Mouse (Mus musculus): Measurements from ENCODE around the gene B430306N03Rik. TPM values are rescaled to one million over a fixed set of nuclear protein-coding genes. Genes with fewer than 3 reads are reported as not detected.

The B430306N03Rik gene
- polyA plus RNA-seq, 1 experiment from 2014 or later, result 0.39 TPM

DNA sequence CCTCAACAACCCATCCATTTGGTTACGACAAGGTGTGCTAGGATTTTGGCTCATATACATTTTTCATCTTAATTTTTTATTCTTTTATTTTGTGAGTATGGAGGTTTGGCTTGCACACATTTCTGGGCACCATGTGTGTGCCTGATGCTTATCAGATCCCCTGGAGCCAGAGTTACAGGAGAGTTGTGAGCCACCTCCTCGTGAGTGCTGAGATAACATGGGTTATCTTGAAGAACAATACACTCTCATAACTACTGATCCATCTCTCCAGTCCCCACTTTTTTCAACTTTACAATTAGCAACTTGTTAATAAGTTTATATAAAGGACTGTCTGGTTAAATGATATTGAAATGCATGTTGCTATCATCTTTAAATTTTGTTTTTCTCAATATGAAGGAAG lies 5.3 kb downstream of the B430306N03Rik start:
- H3K27ac ChIP-seq, result no peak overlapping the region
- no peak for ATAC-seq (replicated peaks; ENCODE audit: low FRiP score)
- no peaks in the 10 kb centered on the region for H3K27me3 ChIP-seq
- no peaks in the 10 kb centered on the region for H3K4me1 ChIP-seq
- 81% methylated on average over 2 of the region's 2 CpGs for WGBS
- no peak overlapping the region for H3K4me2 ChIP-seq
- H3K36me3 ChIP-seq, result no peaks in the 10 kb centered on the region
- no peak overlapping the region for H3K9ac ChIP-seq
- H3K9me3 ChIP-seq (replicated peaks), result no peaks in the 10 kb centered on the region
- no peak overlapping the region for H3K4me3 ChIP-seq (replicated peaks)

DNA sequence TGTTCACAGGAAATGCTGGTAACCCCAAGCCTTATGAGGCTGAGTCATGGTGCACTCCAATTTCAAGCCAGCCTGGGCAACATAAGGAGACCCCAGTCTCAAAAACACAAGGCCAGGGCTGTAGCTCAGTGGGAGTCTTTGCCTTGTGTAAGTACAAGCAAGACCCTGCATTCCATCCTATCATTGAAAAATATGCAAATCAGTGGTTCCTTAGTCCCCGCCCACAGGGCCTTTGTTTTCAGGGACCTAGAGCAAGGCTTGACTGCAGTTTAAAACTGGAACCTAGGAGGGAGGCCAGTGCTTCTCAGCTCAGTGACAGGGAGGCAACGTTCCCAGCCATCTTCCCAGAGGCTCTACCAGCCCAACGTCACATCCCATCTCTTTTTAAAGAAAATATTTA lies 7.3 kb downstream of the B430306N03Rik start:
- WGBS, result 74% methylated on average over 3 of the region's 3 CpGs
- ATAC-seq (replicated peaks; ENCODE audit: low FRiP score), result no peak
- Histone ChIP-seq H3K9me3 (replicated peaks) (no peaks in the 10 kb centered on the region), H3K4me2 (no peak overlapping the region), H3K27me3 (no peaks in the 10 kb centered on the region), H3K27ac (no peak overlapping the region), H3K9ac (no peak overlapping the region), H3K4me1 (no peaks in the 10 kb centered on the region), H3K36me3 (no peaks in the 10 kb centered on the region), H3K4me3 (replicated peaks) (no peak overlapping the region)

DNA sequence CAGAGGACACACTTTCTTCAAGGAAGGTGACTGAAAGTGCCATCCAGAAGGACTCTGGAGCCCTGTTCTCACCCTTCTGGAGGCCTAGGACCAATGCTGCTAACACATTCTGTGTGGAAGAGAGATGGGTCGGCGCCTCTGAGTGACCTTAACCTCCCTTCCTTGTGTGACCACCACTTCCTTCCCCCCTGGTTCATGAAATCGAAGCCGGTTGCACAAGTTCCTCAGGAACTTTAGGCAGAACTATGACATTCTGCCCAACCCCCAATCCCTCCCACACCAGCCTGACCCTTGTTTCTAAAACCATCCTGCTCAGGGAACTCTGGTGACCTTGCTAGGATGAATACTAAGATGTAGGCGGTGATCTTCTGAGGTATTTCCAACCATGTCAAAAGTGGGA lies 8.3 kb downstream of the B430306N03Rik start:
- Histone ChIP-seq H3K36me3 (no peaks in the 10 kb centered on the region), H3K4me3 (replicated peaks) (no peak overlapping the region), H3K4me1 (no peaks in the 10 kb centered on the region), H3K9me3 (replicated peaks) (no peaks in the 10 kb centered on the region), H3K4me2 (no peak overlapping the region), H3K27me3 (no peaks in the 10 kb centered on the region), H3K27ac (no peak overlapping the region), H3K9ac (no peak overlapping the region)
- ATAC-seq (replicated peaks; ENCODE audit: low FRiP score), result no peak
- WGBS, result 74% methylated on average over 5 of the region's 5 CpGs

DNA sequence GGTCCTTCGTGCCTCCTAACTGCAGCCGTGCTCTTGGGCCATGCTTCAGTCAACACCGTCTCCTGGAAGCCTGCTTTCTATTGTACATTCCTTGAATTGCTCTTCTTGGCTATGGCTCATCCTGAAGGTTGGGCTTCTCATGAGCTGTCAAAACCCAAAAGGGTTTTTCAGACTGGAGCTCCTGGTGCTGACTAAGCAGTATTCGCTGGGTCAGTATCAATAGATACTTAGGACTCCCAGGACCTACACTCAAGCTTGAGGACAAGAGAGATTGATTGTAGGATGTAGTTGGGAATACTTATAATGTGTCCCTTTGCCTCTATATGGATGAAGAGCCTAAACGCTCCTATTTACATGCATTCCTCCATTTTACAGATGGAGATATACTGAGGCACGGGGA lies 9.2 kb downstream of the B430306N03Rik start:
- no peaks in the 10 kb centered on the region for H3K27me3 ChIP-seq
- H3K4me2 ChIP-seq, result no peak overlapping the region
- ATAC-seq (replicated peaks; ENCODE audit: low FRiP score), result no peak
- 93% methylated on average over 6 of the region's 6 CpGs for WGBS
- no peak overlapping the region for H3K9ac ChIP-seq
- H3K4me1 ChIP-seq, result no peaks in the 10 kb centered on the region
- no peak overlapping the region for H3K4me3 ChIP-seq (replicated peaks)
- H3K27ac ChIP-seq, result no peak overlapping the region
- H3K9me3 ChIP-seq (replicated peaks), result no peaks in the 10 kb centered on the region
- H3K36me3 ChIP-seq, result no peaks in the 10 kb centered on the region

DNA sequence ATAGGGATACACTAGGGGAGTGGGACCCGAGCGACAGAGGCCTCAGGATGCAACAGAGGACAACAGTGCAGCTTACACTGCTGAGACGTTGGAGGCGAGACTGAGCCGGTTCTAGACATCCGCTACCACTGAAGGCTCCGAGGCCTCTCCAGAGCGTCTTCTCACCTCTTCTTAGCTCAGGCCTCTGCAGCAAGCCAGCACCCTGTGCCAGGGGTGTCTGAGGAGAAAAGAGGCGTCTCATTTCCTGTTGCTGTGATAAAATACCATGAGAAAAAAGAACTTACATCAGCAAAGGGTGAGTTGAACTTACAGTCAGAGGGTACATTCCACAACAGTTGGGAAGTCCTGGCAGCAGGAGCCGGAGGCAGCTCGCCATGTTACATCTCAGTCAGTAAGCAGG lies 9.7 kb downstream of the B430306N03Rik start:
- Histone ChIP-seq H3K4me1 (no peaks in the 10 kb centered on the region), H3K4me2 (no peak overlapping the region), H3K36me3 (no peaks in the 10 kb centered on the region), H3K9me3 (replicated peaks) (no peaks in the 10 kb centered on the region), H3K27ac (no peak overlapping the region), H3K9ac (no peak overlapping the region), H3K4me3 (replicated peaks) (no peak overlapping the region), H3K27me3 (no peaks in the 10 kb centered on the region)
- WGBS, result 81% methylated on average over 11 of the region's 11 CpGs
- no peak for ATAC-seq (replicated peaks; ENCODE audit: low FRiP score)

DNA sequence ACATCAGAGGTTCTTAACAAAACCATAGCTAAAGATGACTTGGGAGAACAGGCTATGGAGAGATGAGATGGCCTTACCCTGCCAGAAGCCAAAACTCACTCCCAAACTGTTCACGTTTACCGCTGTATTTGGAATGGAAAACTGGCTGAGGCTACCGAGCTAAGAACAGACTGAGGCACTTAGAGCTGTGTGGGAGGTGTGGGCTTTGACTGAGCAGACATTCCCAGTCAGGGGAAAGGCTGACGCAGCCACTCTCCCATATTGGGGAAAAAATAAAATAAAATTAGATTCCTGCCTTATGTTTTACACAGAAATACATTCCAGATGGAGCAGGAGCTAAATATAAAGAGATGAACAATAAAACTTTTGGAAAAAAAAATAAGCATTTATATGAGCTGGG lies 10.7 kb downstream of the B430306N03Rik start:
- Histone ChIP-seq H3K9ac (no peak overlapping the region), H3K4me1 (no peaks in the 10 kb centered on the region), H3K27me3 (no peaks in the 10 kb centered on the region), H3K4me3 (replicated peaks) (no peak overlapping the region), H3K36me3 (no peaks in the 10 kb centered on the region), H3K9me3 (replicated peaks) (no peaks in the 10 kb centered on the region), H3K27ac (no peak overlapping the region), H3K4me2 (no peak overlapping the region)
- no peak for ATAC-seq (replicated peaks; ENCODE audit: low FRiP score)
- WGBS, result 58% methylated on average over 4 of the region's 4 CpGs

DNA sequence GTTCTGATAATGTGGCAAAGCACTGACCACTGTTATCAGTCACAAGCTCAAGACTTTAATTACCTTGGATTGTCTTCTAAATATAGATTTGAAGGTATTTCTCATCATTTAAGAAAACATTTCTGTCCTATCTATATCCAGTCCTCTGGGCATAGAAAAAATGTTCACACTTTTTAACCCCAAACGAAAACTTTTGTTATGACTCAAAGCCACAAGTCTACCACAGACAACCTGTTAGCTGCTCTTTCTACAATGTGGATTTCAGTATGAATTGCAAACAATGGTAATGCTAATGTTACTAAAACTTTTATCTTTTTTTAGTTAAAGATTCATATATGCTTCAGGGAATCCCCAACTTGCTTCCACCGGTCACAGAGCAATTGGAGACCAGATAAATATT lies 16.6 kb downstream of the B430306N03Rik start:
- Histone ChIP-seq H3K4me1 (no peaks in the 10 kb centered on the region), H3K4me2 (no peak overlapping the region), H3K9me3 (replicated peaks) (no peaks in the 10 kb centered on the region), H3K27ac (no peak overlapping the region), H3K36me3 (no peaks in the 10 kb centered on the region), H3K27me3 (no peaks in the 10 kb centered on the region), H3K9ac (no peak overlapping the region), H3K4me3 (replicated peaks) (no peak overlapping the region)
- no peak for ATAC-seq (replicated peaks; ENCODE audit: low FRiP score)
- 83% methylated on average over 2 of the region's 2 CpGs for WGBS

DNA sequence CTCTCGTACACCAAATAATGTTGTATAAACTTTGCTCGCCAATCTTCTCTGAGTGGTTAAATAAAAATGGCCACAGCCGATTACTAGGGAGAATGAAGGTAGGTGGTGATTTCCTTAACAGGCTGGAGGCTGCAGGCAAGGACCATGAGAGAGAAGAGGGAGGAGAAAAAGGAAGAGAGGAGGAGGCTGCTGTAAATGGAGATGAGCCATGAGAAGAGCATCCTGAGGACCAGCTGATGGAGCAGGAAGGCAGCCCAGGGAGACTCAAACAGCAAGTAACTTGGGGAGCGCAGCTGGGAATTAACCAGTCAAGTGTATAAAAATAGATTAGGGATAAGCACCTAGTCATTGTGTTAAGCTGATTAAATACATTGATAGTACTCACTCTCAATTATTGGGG lies 18.2 kb downstream of the B430306N03Rik start:
- no peak for ATAC-seq (replicated peaks; ENCODE audit: low FRiP score)
- H3K4me1 ChIP-seq, result no peaks in the 10 kb centered on the region
- H3K27me3 ChIP-seq, result no peaks in the 10 kb centered on the region
- no peak overlapping the region for H3K9ac ChIP-seq
- H3K27ac ChIP-seq, result no peak overlapping the region
- no peaks in the 10 kb centered on the region for H3K36me3 ChIP-seq
- H3K4me3 ChIP-seq (replicated peaks), result no peak overlapping the region
- WGBS, result 94% methylated on average over 4 of the region's 4 CpGs
- H3K9me3 ChIP-seq (replicated peaks), result no peaks in the 10 kb centered on the region
- H3K4me2 ChIP-seq, result no peak overlapping the region

DNA sequence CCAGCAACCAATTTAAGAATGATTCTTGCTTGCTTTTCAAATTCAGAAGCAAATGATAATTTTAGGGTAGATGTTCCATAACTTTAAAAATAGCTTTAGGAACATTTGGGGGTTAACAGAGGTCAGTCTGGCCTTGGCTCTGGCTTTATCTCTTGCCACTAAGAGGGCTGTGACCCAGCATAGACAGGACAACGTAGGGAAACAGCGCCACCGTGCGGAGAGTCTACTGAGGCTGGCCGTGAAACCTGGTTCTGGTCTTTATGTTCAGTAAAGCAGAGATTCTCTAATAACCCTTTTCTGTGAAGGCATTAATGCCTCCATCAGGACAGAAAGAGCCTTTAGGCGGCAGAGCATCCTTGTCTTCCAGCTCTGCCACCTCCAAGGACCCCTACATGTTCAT lies 20.9 kb downstream of the B430306N03Rik start:
- no peaks in the 10 kb centered on the region for H3K27me3 ChIP-seq
- H3K27ac ChIP-seq, result no peak overlapping the region
- H3K9ac ChIP-seq, result no peak overlapping the region
- 7% methylated on average over 6 of the region's 6 CpGs for WGBS
- H3K4me1 ChIP-seq, result no peaks in the 10 kb centered on the region
- no peaks in the 10 kb centered on the region for H3K36me3 ChIP-seq
- no peak overlapping the region for H3K4me2 ChIP-seq
- no peak overlapping the region for H3K4me3 ChIP-seq (replicated peaks)
- no peak for ATAC-seq (replicated peaks; ENCODE audit: low FRiP score)
- no peaks in the 10 kb centered on the region for H3K9me3 ChIP-seq (replicated peaks)

DNA sequence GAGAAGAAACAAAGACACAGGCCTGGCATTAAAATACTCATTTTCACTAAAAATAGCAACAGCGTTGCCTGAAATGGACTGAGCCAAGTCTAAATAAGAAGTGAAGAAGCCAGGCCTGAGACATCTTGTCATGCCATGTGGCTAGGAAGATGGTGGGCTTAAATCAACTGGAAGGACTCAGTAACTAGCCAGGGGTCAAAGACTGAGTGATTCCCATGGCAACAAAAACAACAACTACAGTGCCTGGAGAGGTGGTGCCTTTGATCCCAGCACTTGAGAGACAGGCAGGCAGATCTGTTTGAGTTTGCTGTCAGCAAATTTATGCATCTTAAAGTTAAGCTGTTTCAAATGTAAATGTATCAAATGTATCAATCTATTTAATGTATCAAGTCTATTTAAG lies 24.3 kb downstream of the B430306N03Rik start:
- Histone ChIP-seq H3K36me3 (no peaks in the 10 kb centered on the region), H3K27me3 (no peaks in the 10 kb centered on the region), H3K27ac (no peak overlapping the region), H3K4me1 (no peaks in the 10 kb centered on the region), H3K4me3 (replicated peaks) (no peak overlapping the region), H3K9me3 (replicated peaks) (no peaks in the 10 kb centered on the region), H3K9ac (no peak overlapping the region), H3K4me2 (no peak overlapping the region)
- no peak for ATAC-seq (replicated peaks; ENCODE audit: low FRiP score)
- 84% methylated on average over 1 of the region's 1 CpGs for WGBS

DNA sequence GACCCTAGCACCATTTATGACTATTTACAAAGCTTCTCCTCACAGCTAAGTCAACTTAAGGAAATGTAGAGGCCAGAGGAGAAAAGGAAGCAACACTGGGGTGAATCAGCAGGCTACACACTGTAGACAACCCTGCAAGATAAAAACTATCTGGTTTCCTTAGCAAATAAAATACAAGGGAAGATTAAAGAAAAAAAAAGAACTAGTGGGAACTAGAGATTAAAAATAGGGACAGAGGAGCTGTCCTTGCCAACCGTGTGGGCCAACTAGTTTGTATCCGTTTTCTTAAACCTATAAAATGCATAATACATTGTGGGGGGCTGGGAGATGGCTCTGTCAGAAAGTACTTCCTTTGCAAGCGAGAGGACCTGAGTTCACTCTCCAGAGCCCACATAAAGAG lies 26.0 kb downstream of the B430306N03Rik start:
- Histone ChIP-seq H3K9ac (no peak overlapping the region), H3K4me3 (replicated peaks) (no peak overlapping the region), H3K27ac (no peak overlapping the region), H3K27me3 (no peaks in the 10 kb centered on the region), H3K36me3 (no peaks in the 10 kb centered on the region), H3K4me2 (no peak overlapping the region), H3K4me1 (no peaks in the 10 kb centered on the region), H3K9me3 (replicated peaks) (no peaks in the 10 kb centered on the region)
- 67% methylated on average over 3 of the region's 3 CpGs for WGBS
- no peak for ATAC-seq (replicated peaks; ENCODE audit: low FRiP score)

DNA sequence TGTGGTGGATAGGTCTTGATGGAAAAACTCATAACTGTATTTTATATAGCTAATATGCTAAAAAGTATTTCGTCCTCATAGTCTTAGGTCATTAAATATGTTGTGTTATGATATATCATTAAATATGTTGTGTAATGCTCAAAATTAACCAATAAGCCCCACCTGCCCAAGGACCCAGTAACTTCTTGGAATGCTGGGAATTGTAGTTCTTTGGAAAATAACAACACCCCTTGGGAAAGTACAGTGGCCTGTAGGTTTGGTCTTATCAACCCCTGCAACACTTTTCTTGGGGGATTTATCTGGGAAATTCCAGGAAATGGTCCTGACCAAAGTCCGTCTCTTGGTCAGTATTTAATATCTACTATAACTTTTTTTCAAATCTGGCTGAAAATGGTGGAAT lies 27.1 kb downstream of the B430306N03Rik start:
- no peaks in the 10 kb centered on the region for H3K27me3 ChIP-seq
- 81% methylated on average over 2 of the region's 2 CpGs for WGBS
- no peak overlapping the region for H3K4me3 ChIP-seq (replicated peaks)
- no peaks in the 10 kb centered on the region for H3K9me3 ChIP-seq (replicated peaks)
- no peak for ATAC-seq (replicated peaks; ENCODE audit: low FRiP score)
- no peaks in the 10 kb centered on the region for H3K36me3 ChIP-seq
- no peak overlapping the region for H3K9ac ChIP-seq
- no peak overlapping the region for H3K27ac ChIP-seq
- H3K4me2 ChIP-seq, result no peak overlapping the region
- H3K4me1 ChIP-seq, result no peaks in the 10 kb centered on the region

DNA sequence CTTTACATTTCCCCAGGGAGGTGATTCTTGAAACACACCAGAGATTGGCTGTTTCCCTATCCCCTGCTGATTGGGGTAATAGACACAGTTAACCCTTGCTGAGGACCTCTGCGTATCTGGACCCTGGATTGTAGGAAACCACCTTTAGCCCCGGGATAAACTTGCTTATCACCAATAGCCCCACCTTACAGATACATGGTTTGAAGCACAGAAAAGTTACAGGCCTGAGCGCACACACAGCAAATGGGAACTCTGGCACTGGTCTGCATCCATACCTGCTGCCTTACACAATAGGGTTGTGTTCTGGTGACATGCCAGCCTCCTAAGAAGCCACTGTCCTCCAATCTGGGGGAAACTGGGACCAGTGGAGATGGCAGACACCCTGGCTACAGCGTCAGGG lies 29.9 kb downstream of the B430306N03Rik start:
- H3K4me2 ChIP-seq, result no peak overlapping the region
- no peaks in the 10 kb centered on the region for H3K4me1 ChIP-seq
- H3K9ac ChIP-seq, result no peak overlapping the region
- ATAC-seq (replicated peaks; ENCODE audit: low FRiP score), result no peak
- 78% methylated on average over 4 of the region's 4 CpGs for WGBS
- no peaks in the 10 kb centered on the region for H3K36me3 ChIP-seq
- no peaks in the 10 kb centered on the region for H3K27me3 ChIP-seq
- H3K9me3 ChIP-seq (replicated peaks), result no peaks in the 10 kb centered on the region
- H3K4me3 ChIP-seq (replicated peaks), result no peak overlapping the region
- no peak overlapping the region for H3K27ac ChIP-seq
